Mouse (Mus musculus): ENCODE data around the gene Zfp566. TPM values are rescaled to one million over a fixed set of nuclear protein-coding genes. Genes with fewer than 3 reads are reported as not detected.

Gene Zfp566
- polyA plus RNA-seq, 1 experiment = 1.4 TPM

DNA sequence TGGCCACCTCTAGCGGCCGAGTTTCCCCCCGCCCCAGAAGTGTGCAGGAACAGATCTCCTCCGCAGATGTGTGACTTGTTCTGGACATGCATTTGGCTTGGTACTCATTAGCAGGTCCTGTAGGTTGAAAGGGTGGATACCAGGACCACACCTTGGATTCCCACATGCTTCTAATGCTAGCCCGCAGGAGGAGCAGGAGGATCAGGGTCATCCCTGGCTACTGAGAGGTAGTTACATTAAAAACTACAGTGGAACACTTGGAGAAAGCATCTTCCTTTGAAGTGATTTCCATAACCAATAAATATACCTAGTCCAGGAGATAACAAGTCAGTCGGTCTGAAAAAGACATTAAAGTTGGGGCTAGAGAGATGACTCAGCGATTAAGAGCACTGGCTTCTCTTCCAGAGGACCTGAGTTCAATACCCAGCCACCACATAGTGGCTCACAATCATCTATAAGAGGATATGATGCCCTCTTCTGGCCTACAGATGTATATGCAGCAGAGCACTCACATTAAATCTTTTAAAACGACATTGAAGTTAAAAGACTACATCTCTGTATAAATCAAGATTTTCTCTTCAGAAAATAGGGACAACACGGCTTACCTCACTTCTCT lies 751 bp upstream of the Zfp566 start:
- Histone ChIP-seq H3K4me1 (ENCODE audit: control insufficient read depth, insufficient read depth, low read length) (peaks cover 4% of the 10 kb centered on the region; the same call in 1 of the 2 replicates), H3K36me3 (ENCODE audit: control insufficient read depth, insufficient read depth, low read length) (no peaks in the 10 kb centered on the region), H3K27ac (ENCODE audit: insufficient read depth, low read depth, low read length) (peak overlapping the region; percentile 34; the same call in 1 of the 2 replicates), H3K27me3 (replicated peaks; ENCODE audit: control insufficient read depth, insufficient read depth, low read length) (no peaks in the 10 kb centered on the region), H3K4me3 (ENCODE audit: insufficient read depth, low read depth, low read length) (peak overlapping the region; percentile 31)
- DNase-seq = peak; percentile 20
- WGBS = 3% methylated on average over 9 of the region's 9 CpGs
- TF ChIP-seq POLR2A (IDR thresholded peaks at IDR 0.05; ENCODE audit: low read depth, low read length) (no peak), CTCF (conservative IDR thresholded peaks at IDR 0.05; ENCODE audit: insufficient read depth, insufficient read length, low read depth, low read length) (no peak)

DNA sequence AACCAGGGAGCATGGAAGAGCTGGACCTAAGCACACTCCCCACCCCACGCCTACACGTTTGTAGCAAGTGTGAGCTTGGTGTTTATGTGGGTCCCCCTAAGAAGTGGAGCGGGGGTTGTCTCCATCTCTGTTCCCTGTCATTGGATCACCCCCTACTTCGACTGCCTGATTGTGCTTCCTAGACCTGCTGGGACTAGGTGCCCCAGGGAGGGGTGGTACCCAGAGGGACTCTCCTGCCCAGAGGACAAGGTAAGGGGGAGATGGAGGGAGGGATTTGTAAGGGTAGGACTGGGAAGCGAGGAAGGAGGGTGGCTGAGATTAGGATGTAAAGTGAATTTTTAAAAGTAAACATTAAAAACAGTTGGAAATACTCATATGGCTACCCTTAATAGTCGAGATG lies 922 bp downstream of the Zfp566 start:
- no peaks in the 10 kb centered on the region for H3K36me3 ChIP-seq (ENCODE audit: control insufficient read depth, insufficient read depth, low read length)
- peaks cover 4% of the 10 kb centered on the region; the same call in 1 of the 2 replicates for H3K4me1 ChIP-seq (ENCODE audit: control insufficient read depth, insufficient read depth, low read length)
- no peak overlapping the region for H3K4me3 ChIP-seq (ENCODE audit: insufficient read depth, low read depth, low read length)
- WGBS = 27% methylated on average over 6 of the region's 6 CpGs
- no peak overlapping the region for H3K27ac ChIP-seq (ENCODE audit: insufficient read depth, low read depth, low read length)
- H3K27me3 ChIP-seq (replicated peaks; ENCODE audit: control insufficient read depth, insufficient read depth, low read length) = no peaks in the 10 kb centered on the region
- no peak for DNase-seq
- TF ChIP-seq CTCF (conservative IDR thresholded peaks at IDR 0.05; ENCODE audit: insufficient read depth, insufficient read length, low read depth, low read length) = no peak
- TF ChIP-seq POLR2A (IDR thresholded peaks at IDR 0.05; ENCODE audit: low read depth, low read length) = no peak

DNA sequence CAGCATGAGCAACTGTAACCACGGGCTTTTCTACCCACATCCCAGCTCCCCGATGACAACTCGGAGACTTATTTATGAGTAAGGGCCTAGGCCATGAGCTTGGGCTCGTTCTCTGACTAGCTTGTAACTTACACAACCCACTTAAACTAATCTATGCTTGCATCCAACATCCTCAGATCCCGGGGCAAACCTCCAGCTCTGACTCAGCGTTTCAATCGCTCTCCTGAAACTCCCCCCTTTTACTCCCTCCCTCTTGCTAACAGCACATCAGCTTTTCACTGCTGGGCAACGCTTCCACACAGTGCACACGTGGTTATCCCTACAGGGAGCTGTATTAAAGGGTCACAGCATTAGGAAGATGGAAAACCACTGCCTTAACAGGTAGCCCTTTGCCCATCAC lies 3.8 kb downstream of the Zfp566 start:
- no peaks in the 10 kb centered on the region for H3K27me3 ChIP-seq (replicated peaks; ENCODE audit: control insufficient read depth, insufficient read depth, low read length)
- no peaks in the 10 kb centered on the region for H3K4me1 ChIP-seq (ENCODE audit: control insufficient read depth, insufficient read depth, low read length)
- TF ChIP-seq CTCF (conservative IDR thresholded peaks at IDR 0.05; ENCODE audit: insufficient read depth, insufficient read length, low read depth, low read length) = no peak
- no peak for TF ChIP-seq POLR2A (IDR thresholded peaks at IDR 0.05; ENCODE audit: low read depth, low read length)
- 74% methylated on average over 9 of the region's 9 CpGs for WGBS
- no peaks in the 10 kb centered on the region for H3K36me3 ChIP-seq (ENCODE audit: control insufficient read depth, insufficient read depth, low read length)
- H3K4me3 ChIP-seq (ENCODE audit: insufficient read depth, low read depth, low read length) = no peak overlapping the region
- no peak overlapping the region for H3K27ac ChIP-seq (ENCODE audit: insufficient read depth, low read depth, low read length)
- no peak for DNase-seq

DNA sequence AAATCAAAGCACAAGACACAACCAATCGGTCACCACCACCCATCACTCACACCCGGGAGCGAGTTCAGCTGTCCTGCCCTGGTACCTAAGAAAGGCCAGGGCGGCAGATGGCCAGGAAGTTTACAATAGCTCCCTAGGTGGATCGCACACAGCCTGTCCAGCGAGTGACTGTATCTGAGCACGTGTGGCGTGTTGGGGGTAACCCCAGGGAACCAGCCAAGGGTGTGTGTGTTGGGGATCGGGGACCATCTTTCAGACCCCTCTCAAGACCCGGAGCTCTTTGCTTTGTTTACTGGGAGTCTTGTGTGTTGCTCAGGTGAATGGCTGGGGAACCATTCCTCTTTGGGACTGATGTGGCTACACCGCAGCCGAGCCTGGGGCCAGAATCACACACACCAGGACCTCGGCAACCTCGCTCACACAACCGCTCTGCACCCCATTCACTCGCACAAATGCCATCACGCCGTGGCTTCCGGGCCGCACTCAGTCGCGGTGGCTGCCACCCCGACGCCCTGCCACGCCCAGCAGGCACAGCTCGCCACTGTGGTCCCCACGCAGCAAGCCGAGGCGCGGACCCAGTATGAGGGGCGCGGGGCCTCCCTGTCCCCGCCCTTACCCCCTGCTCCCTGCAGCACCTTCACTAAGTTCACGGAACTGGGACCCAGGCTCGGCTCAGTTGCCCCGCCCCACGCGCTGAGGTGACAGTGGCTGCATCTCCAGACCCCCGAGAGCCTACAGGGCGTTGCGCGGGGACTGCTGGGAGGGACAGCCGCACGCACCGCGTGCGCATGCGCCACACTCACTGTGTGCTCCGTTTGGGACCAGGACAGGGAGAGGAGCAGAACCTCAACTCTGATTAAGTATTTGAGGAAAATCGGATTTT lies 17.9 kb downstream of the Zfp566 start, which contains the start of gene Zfp82:
TSS of gene Zfp82 (minus strand) at position 755 of the 883 bp plus-strand sequence.
- H3K27me3 ChIP-seq (replicated peaks; ENCODE audit: control insufficient read depth, insufficient read depth, low read length) = no peaks in the 10 kb centered on the region
- H3K4me1 ChIP-seq (ENCODE audit: control insufficient read depth, insufficient read depth, low read length) = no peaks in the 10 kb centered on the region
- TF ChIP-seq CTCF (conservative IDR thresholded peaks at IDR 0.05; ENCODE audit: insufficient read depth, insufficient read length, low read depth, low read length) (no peak), POLR2A (IDR thresholded peaks at IDR 0.05; ENCODE audit: low read depth, low read length) (no peak)
- peak within 1 kb of the TSS; percentile 70 for H3K4me3 ChIP-seq (ENCODE audit: insufficient read depth, low read depth, low read length)
- H3K27ac ChIP-seq (ENCODE audit: insufficient read depth, low read depth, low read length) = no peak within 1 kb of the TSS
- no peaks in the 10 kb centered on the region for H3K36me3 ChIP-seq (ENCODE audit: control insufficient read depth, insufficient read depth, low read length)
- under 1% methylated on average over 50 of the region's 50 CpGs for WGBS
- DNase-seq = peak; percentile 81

DNA sequence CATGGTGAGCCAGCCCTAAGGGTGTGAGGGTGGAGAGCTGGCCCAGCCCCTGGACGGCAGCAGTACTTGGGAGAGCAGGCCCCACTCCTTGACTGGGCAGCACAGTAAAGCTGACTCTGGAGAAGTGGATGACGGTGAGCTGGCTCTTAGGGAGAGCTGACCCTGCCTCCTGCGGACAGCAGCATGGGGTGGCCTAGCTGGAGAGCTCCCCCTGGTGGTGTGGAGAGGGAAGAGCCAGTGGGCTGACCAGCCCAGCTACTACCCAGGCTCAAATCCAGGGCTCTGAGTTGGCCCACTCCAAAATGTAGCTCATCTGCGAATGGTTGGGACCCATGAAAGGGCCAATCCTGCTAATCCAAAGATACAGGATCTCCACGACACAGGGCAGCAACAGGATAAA lies 25.7 kb downstream of the Zfp566 start:
- TF ChIP-seq POLR2A (IDR thresholded peaks at IDR 0.05; ENCODE audit: low read depth, low read length) (no peak), CTCF (conservative IDR thresholded peaks at IDR 0.05; ENCODE audit: insufficient read depth, insufficient read length, low read depth, low read length) (0 out of 2 replicates have a peak, but pooled peaks have one; percentile 19)
- Histone ChIP-seq H3K27ac (ENCODE audit: insufficient read depth, low read depth, low read length) (no peak overlapping the region), H3K36me3 (ENCODE audit: control insufficient read depth, insufficient read depth, low read length) (no peaks in the 10 kb centered on the region), H3K4me3 (ENCODE audit: insufficient read depth, low read depth, low read length) (no peak overlapping the region), H3K4me1 (ENCODE audit: control insufficient read depth, insufficient read depth, low read length) (no peaks in the 10 kb centered on the region), H3K27me3 (replicated peaks; ENCODE audit: control insufficient read depth, insufficient read depth, low read length) (no peaks in the 10 kb centered on the region)
- DNase-seq = no peak
- WGBS = 91% methylated on average over 5 of the region's 5 CpGs

DNA sequence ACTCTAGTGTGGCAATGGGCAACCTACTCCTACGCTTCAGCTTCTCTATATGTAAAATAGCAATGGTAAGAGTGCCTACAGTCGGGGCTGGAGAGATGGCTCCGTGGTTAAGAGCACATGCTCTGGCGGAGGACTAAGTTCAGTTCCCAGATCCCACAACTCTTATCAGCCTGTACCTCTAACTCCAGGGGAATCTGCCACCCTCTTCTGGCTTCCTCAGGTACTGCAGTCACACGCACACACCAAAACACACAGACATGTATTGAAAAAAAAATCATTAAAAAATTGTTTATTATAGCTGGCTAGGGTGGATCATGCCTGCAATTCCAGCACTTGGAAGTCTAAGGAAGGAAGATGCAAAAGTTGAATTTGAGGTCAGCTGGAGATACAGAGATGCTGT lies 27.8 kb downstream of the Zfp566 start:
- WGBS = 87% methylated on average over 5 of the region's 5 CpGs
- Histone ChIP-seq H3K4me1 (ENCODE audit: control insufficient read depth, insufficient read depth, low read length) (no peaks in the 10 kb centered on the region), H3K4me3 (ENCODE audit: insufficient read depth, low read depth, low read length) (no peak overlapping the region), H3K27me3 (replicated peaks; ENCODE audit: control insufficient read depth, insufficient read depth, low read length) (no peaks in the 10 kb centered on the region), H3K27ac (ENCODE audit: insufficient read depth, low read depth, low read length) (no peak overlapping the region), H3K36me3 (ENCODE audit: control insufficient read depth, insufficient read depth, low read length) (no peaks in the 10 kb centered on the region)
- TF ChIP-seq POLR2A (IDR thresholded peaks at IDR 0.05; ENCODE audit: low read depth, low read length) (no peak), CTCF (conservative IDR thresholded peaks at IDR 0.05; ENCODE audit: insufficient read depth, insufficient read length, low read depth, low read length) (peak; percentile 34)
- no peak for DNase-seq

DNA sequence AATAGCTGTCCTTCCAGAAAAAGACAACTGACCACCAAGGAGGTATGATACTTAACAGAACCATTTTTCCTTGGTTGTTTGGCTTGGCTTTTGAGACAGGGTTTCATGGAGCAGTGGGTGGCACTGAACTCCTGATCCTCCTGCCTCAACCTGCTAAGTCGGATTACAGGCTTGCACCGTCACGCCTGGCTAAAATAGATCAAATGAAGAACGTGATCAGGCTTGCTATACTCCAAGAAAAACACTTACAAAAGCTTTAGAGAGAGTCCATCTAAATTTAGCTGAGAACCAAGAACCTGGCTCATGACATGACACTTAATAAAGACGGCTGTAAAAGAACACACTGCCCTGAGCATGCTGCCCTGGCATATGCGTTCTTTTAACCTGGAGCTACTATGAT lies 30.0 kb downstream of the Zfp566 start:
- 72% methylated on average over 6 of the region's 6 CpGs for WGBS
- no peak for DNase-seq
- Histone ChIP-seq H3K27ac (ENCODE audit: insufficient read depth, low read depth, low read length) (no peak overlapping the region), H3K4me3 (ENCODE audit: insufficient read depth, low read depth, low read length) (no peak overlapping the region), H3K4me1 (ENCODE audit: control insufficient read depth, insufficient read depth, low read length) (no peaks in the 10 kb centered on the region), H3K27me3 (replicated peaks; ENCODE audit: control insufficient read depth, insufficient read depth, low read length) (no peaks in the 10 kb centered on the region), H3K36me3 (ENCODE audit: control insufficient read depth, insufficient read depth, low read length) (no peaks in the 10 kb centered on the region)
- TF ChIP-seq POLR2A (IDR thresholded peaks at IDR 0.05; ENCODE audit: low read depth, low read length) (no peak), CTCF (conservative IDR thresholded peaks at IDR 0.05; ENCODE audit: insufficient read depth, insufficient read length, low read depth, low read length) (no peak)
